Mouse (Mus musculus): ENCODE measurements around the gene Nudt12.
A peak's percentile ranks its signal among the peaks of the same experiment; 100 is the strongest.

Gene Nudt12

DNA sequence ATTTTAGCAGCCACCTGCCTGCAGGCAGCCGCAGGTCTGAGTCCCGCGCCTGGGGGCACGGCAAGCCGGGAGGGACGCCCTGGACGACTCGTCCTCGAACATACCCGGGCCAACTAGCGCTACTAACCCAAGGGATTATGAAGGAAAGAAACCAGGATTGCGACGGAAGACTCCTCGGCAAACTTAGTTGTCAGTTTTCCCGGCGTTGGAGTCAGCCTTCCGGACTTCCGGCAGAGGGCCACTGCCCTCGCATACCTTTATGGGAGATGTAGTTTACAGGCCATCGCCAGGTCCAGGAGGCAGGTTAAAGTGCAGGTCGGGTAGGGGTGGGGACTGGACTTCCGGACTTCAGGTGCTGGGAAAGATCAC, at the start of gene Nudt12:
Nudt12 (minus strand) TSS at position 282 of the 369 bp plus-strand sequence.
- peak; percentile 18 for DNase-seq (ENCODE audit: low read depth, low spot score)

DNA sequence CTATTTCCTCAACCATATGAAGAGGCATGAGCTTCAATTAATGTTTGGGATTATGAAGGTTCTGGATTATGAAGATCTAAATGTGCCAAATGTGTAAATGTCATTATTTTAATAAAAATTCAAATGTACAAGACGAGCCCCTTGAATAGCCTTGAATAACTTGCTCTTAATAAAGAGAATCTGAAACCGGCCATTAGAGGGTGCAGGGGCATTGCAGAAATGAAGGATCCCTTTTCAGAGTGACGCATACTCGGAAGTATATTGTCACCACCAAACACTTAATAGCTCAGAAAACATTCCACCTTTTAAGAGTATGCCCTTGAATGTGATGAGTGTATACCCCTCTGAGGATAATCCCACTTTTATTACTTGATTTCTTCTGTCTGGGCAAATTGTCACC, 40.1 kb upstream of the Nudt12 start:
- no peak for DNase-seq (ENCODE audit: low read depth, low spot score)

DNA sequence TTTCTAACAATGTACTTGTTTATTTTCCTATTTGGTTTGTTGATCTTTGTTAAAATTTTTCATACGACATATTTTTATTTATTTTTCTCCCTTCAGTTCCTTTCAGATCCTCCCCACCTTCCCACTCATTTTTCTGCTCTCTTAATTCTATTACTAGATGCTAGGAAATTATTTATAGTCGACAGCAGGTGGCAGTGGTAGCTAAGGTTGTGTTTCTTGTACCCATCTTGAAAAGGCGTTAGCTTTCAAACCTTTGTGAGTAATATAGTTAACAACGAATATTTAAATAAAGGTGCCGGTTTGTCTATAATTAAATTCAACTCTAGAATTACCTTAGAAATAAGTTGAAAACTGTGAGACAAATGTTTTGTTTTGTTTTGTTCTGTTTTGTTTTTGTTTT, 26.6 kb upstream of the Nudt12 start:
- no peak for DNase-seq (ENCODE audit: low read depth, low spot score)

DNA sequence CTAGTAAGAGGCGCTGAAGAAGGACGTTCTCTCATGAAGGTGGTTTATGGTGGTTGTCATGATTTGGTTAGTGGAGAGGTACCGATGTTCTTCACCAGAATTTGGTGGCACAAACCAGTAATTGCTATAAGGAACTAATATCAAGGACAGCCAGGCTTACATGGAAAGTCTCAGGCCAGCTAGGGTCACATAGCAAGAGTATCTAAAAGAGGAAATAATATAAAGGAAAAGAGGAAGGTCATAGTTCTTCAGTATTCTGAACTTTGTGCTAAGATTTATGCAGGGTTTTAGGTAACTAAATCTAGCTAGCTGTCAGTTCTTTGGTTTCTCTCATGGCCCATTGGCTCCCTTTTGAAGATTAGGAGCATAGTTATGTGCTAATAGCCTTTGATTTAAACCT, 20.3 kb upstream of the Nudt12 start:
- DNase-seq (ENCODE audit: low read depth, low spot score): no peak

DNA sequence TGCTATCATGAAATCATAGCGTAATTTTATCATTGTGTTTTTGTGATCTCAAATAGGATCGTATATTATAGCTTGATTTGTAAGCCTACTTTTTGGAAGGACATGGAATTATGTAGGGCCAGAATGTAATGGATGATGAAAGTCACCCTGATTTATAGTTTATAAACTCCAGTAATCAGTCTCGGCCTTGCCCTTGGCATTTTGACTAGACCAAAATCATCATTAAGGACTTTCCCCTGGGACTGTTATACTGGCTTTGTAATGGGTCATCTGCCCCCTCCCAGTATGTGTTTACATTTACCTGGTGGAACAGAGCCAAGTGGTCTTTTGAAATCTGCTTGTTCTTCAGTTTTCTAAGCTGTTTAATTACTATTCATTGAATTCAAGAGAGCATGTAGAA, 13.2 kb upstream of the Nudt12 start:
- DNase-seq (ENCODE audit: low read depth, low spot score): no peak

DNA sequence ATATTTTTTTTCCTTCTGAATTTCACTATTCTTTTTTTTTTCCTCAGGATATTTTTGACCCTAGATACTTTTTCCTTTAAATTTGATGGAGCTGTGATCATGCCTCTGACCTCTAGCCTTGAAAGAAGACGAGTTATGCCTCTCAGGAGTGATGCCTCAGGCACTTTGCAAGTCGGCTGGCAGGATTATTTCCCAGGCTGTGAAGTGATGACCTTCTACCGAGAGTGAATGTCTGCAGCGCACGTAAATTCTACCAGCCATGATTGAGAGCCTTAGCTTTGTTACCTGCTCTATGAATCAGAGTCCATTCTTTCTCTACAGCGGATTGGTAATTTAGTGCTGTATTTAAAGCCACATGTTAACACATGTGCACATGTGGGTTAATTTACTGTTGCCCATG, 11.3 kb upstream of the Nudt12 start:
- no peak for DNase-seq (ENCODE audit: low read depth, low spot score)

DNA sequence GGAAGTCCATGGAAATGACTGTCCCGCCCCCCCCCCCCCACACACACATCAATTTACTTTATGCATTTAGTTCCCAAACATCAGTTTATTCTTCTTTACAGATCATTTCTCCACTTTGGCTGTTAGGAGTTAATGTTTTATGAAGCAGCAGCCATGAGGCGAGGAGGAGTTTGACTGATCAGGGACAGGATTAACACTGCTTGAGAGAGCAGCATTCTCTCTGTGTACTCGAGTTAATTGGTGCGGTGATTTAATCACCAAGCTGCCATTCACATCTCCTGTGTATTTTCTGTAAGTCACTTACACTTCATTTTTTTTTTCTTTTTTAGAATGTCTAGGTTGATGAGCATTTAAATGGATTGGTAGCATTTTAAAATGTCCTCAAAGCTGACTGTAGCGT, 10.8 kb upstream of the Nudt12 start:
- DNase-seq (ENCODE audit: low read depth, low spot score): no peak

DNA sequence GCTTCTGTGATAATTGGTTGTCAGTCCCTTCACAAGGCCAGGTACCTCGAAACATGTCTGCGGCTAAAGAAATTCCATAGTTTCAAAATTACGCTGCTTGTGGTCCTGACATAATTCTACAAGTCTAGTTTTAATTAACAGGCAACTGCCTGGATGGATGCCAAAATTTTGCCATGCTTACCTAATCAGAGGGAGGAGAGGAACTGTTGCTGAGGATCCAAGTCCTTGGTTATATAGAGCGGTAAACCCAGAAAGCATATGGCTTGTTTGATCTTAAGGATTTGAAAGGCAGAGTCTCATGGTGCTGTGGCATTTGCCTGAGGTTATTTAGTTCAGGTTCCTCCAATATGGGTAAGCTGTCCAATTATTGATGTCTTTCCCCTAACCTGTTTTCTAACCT, 5.5 kb upstream of the Nudt12 start:
- DNase-seq (ENCODE audit: low read depth, low spot score): no peak

DNA sequence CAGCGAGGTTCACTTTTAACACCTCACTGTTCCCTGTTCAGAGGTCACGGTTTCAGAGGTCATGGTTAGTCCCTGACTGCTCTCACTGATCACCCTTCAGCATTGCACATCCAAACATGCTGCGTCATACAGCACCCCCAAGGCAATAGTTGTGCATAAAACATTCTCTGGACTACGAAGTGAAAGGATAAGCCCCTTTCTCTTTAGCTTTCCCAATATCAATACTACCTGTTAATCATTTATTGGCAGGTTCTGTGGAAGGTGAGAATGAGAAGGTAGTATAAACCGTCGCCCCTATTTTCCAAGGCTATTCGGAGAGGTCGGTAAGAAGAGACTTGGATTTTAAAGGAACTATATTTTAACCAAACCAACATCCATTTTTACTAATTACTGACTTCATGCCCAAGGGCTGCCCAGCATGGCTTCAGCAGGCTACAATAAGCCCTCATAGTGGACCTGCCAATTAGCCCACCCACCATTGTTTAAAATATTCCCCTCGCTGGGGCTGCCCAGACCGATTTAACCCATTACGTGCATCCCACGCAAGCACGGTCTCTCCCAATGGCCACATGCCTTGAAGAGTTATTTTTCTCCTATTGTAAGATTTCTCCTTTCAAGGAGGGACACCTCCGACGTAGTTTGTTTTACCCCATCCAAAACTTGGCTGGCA, 616 bp downstream of the Nudt12 start:
- peak; percentile 1 for DNase-seq (ENCODE audit: low read depth, low spot score)

DNA sequence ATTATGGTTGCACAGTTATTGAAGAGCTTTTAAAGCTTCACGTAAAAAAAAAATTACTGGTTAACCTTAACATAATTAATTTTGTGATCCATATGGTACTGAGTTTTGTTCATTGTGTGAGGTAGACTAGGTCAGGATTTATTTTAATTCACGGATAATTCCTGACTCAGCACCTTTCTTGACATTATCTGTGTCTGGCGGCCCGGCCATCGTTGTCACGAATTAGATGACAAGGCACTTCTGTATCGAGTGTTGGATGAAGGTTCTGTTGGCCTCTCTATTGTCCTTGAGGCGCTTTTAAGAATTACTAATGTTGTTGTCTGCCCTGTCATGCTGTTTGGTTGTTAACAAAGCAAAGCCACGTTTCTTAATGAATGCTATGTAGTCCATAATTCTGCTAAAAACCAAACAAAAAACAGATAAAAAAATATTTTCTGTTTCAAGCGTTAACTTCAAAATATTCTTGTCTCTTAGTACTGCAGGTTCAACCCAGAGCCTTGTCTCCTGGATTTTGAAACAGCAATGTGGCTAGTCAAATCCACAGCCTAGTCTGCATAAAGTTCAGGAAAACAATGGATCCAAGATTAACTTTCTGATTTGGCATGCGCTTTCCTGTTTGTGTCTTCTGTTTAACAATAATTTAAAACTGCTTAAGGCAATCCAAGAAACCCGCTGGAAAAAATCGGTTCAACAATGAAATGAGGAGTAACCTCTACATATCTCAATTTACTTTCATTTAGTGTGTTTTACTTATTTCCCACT, 1.4 kb downstream of the Nudt12 start:
- no peak for DNase-seq (ENCODE audit: low read depth, low spot score)

DNA sequence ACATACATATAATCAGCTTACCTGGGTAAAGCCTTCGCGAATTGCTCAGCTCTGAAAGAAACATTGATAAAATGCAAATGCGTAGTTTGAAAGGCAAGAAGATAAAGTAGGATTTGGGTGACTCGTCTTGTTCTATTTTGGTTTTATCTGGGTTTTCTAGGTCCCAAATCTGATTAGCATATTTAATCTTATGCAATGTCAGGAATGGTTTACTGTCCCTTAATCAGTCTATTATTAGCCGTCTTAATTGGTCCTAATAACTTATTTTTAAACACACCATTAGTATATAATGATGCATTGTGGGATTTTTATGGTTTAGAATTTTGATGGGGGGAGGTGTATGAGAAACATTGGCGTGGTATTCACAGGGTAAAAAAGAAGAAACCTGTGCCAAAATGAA, 21.9 kb downstream of the Nudt12 start, which contains the start of gene Pdzph1:
Pdzph1 (minus strand) TSS at position 101 of the 400 bp plus-strand sequence.
- DNase-seq (ENCODE audit: low read depth, low spot score): no peak

DNA sequence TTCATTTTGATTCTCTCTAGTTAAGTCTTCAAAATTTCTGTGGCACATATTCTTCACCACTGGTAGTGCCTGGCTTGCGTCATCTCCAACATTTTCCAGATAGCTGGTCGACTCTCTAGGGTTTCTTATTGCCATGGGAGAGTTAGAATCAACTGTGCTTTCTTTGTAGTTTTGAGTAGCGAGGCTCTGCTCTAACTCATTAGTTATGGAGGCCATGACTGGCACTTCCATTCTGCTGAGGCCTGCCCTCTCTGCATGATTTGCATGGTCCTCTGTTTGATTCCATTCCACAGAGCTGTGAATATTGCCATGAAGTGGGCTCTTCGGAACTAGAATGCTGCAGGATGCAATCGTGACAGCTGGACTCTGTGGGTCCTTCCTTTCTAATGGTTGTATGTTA, 39.9 kb downstream of the Nudt12 start:
- DNase-seq (ENCODE audit: low read depth, low spot score): no peak

DNA sequence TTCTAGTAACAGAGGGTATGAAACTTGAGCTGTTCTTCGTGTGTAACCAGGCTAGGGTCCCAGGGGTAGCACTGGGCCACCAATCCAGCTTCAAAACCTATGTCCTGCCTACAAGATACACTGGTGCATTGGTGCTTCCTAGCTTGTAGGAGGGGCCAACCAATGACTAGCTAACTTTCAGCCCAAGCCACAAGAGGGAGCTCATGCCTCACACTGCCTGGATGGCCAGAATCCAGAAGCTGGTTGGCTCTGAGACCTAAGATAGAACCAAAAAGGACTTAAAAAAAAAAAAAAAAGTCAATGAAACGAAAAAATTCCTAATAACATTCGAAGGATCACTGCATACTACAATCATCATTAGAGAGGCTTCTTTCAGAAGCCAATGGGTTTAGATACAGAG, 53.3 kb downstream of the Nudt12 start:
- DNase-seq (ENCODE audit: low read depth, low spot score): no peak

DNA sequence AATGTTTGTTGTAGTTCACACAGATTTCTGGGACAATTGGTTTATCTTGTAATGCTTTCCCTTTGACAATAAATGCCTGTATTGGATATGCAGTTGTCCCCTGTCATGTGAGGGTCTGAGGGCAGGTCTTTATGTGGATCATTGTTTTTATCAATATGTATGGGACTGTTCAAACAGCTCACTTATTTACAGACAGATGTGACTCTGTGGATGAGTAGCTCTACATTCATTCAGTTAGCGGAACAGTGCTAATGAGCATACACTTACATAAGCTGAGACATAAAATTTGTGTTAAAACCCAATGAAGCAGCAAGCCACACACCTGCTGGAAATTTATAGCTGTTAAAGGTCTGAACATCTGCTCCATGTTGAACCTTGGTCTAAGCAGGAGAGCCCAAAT, 56.1 kb downstream of the Nudt12 start:
- DNase-seq (ENCODE audit: low read depth, low spot score): no peak
